Mouse (Mus musculus) 3134 (cell line): ENCODE results near the gene Mettl7a1.
"Not testable (repeated sequence)": the region's sequence is repeated elsewhere in the genome, so short reads cannot be mapped to it uniquely, and the experiment has no call there.

Experiments
- DNase-seq: peaks from one replicate; pipeline ENCODE4 v3.0.0-alpha.2; 2011; ENCODE audit warnings: low spot score; ENCODE audit not compliant: insufficient read length; ENCODE audit errors: extremely low read depth

Mettl7a1 gene

DNA sequence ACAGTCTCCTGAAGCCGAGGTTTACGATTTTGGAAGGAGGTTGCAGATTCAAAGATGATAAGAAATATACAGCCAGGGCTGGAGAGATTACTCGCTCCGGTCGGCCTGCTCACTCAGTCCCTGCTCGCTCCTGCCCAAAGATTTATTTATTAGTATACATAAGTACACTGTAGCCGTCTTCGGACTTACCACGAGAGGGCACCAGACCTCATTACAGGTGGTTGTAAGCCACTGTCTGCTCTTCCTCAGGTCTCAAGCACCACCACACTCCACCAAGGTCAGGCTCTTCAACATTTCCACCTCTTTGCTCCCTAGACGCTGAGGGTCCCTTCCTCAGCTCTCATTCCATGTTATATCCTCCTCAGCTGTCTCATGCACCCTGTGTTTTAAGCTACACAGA lies 33.9 kb downstream of the Mettl7a1 start:
- not testable (repeated sequence) for DNase-seq

DNA sequence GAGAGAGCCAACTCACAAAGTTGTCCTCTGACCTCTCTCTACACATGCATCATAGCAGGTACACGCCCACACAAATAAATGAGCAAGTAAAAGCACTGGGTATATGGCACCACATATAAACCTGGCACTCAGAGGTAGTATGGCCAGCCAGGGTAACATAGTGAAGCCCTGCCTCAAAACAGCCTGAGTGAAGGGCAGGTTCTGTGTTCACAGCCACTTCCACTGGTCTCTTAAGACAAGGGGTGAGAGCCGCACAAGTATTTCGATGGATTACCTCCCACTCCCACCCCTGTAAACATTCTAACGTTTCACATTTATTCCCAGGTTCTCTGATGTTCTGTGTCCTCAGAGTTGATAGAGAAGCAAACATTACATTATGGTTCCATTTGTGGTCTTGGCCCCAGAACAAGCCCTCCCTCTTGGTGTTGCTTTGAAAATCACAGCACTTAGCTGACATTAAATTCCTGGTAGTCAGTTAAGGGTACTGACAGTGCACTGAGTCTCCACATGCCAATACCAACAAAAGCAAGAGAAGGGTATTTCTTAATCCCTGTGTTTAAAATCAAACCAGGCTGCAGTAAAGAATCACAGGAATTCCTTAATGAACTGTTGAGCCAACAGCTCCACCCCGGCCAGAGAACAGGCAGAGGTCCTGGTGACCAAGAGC lies 37.5 kb downstream of the Mettl7a1 start:
- not testable (repeated sequence) for DNase-seq

DNA sequence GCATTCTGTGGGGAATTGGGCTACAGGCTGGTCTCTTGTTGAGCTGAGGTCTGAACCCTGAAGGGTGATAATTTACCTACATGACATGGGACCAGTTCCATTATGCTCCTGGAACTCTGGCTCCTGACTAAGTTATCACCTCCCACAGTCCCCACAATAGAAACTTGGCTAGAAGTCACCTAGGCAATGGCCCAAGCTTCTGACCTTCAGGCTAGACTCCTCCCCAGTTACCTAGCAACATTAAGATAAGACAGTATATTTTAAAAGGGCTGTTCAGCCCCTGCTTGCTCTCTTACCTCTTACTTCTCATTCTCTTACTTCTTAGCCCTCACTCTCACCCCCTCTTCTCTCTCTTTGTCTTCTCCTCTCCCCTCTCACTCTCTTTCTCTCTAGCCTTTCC lies 41.5 kb downstream of the Mettl7a1 start:
- DNase-seq, result no peak

DNA sequence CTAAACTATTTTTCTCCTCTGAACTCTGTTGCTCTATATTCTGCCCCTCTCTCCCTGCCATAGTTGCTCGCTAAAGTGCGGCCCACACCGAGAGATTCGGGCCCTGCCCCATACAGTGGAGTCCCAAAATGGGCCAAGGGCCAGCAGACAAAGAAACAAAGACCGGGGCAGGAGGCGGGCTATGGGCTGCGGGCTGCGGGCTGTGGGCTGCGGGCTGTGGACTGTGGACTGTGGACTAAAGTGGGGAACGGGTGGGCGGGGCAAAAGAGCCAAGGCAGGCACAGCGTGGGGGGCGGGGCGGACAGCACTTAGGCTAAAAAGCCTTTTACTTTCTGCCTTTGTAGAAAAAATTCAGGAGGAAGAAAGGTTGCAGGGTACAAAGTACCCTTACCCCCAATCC lies 42.8 kb downstream of the Mettl7a1 start:
- DNase-seq, result no peak

DNA sequence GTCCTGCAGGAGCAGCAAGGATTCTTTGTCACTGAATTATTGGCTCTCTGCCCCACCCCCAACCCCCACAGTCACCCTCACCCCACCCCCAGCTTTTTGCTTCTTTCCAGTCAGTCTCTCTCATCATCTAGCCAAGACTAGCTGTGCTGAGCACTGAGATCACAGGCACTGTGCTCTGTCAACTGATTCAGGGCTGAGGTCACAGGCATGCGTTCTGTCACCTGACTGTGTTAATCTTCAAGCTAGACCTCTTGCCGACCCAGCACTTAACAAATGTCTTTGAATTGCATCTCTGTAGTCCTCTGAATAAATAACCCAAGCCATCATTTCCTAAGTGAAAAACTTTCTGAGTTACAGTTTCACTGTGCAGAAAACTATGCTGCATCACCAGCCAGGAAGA lies 45.6 kb downstream of the Mettl7a1 start:
- no peak for DNase-seq

DNA sequence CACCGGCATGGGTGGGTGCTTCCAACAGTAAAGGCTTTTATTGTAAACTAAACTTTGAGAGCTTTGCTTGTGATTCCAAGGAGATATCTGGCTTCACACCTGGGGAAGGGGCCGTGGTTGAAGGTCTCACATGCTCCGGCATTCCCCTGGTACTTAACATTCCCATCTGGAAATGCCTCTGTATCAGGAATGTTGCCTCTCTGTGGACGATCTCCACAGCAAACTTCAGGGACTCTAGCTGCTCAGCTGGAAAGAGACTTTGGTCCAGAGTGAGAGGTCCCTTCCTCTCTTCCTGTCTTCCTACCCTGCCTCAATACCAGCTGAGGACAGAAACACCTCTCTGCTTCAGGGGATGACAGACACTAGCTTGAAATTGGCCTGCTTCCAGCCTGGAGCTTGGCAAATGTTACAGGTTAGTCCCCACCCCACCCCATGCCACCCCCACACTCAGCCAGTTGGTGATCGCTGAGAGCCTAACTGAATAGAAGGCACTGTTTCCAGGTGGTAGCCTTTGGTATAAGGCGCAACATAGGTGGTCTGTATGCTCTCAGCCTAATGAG lies 47.6 kb downstream of the Mettl7a1 start:
- DNase-seq, result no peak

DNA sequence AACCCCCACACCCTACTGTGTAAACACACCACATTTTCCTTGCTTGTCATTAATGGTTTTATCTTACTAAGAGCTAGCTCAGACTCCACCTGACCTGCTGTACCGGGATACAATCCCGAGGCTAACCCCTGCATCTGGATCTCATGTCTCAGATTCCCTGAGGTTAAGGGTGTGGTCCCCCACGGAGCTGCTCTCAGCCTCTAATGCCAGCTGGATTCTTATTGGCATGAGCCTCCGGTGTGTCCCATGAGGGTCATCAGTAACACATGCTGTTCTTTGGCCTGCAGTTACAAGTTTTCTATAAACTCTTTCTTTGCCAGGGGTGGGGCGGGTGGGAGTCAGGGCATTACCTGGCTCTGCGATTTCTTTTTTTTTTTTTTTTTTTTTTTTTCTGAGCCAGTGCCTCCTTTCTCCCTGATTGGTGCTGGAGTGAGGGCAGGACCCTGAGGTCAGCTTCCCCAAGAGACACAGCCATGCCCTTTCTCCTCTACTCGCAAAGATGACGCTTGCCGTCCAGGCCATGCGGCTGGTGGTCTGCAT lies 48.8 kb downstream of the Mettl7a1 start, which contains the start of the genes Methig1 and Mettl7a2:
Gene Methig1 (plus strand): TSS at position 439 of the 540 bp plus-strand sequence.
Gene Mettl7a2 (plus strand): TSS at position 490 of the 540 bp plus-strand sequence.
- no peak for DNase-seq

DNA sequence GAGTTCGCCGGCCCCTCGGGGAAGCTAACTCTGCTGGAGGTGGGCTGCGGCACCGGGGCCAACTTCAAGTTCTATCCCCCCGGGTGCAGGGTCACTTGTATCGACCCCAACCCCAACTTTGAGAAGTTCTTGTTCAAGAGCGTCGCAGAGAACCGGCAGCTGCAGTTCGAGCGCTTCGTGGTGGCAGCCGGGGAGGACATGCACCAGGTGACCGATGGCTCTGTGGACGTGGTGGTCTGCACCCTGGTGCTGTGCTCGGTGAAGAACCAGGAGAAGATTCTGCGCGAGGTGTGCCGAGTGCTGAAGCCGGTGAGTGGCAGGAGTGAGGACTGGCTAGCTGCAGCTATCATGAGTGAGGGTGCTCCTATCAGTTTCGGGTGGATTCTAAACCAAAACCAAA lies 49.5 kb downstream of the Mettl7a1 start:
- not testable (repeated sequence) for DNase-seq

DNA sequence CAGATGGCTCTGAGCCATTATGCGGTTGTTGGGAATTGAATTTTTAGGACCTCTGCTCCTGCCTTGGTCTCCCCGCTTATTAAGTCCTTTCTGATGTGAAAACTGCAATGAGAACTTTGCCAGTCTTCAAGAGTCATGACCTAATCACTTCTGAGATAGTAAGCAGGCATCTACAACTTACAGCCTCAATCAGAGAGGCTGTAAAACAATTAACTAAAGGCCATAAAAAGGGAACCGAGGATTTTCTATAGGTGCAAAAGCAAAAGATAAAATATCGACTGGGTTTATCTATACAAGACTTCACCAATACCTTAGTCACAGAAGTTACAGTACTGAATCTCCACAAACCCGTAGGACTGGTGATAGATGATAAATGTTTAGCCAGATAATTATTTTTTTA lies 51.9 kb downstream of the Mettl7a1 start:
- DNase-seq, result no peak

DNA sequence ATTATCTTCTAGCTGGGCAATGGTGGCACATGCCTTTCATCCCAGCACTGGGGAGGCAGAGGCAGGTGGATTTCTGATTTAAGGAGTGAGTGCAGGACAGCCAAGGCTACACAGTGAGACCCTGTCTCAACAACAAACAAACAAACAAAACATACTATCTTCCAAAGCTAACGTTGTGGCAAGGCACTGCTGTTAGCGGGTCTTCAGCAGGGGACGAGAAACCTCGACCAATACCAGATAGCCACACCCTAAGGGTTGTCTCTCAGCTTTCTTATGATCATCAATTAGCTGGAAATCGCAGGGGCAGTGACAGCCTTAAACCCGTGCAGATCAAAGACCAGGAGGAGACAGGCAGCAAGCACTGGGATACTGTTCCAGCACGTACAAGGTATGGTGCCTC lies 60.3 kb downstream of the Mettl7a1 start, which contains the start of gene Higd1c:
Gene Higd1c (plus strand): TSS at position 301 of the 400 bp plus-strand sequence.
- no peak for DNase-seq

DNA sequence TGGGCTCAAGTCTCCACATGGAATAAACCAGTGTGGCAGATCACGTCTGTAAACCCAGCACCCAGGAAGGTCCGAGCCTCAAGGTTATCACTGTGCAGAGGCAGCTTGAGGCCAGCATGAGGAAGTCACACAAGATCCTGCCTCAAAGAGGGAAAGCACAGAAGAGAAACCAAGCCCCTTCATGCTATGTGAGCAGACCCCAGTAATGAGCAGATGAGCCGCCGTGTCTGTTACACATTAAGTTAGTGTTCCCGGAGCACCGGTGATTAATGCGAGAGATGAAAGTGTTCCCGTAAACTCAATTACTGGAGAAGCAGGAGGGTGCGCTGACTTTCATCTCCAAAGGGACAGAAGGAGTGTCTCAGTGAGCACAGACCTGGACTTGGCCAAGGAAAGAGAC lies 62.0 kb downstream of the Mettl7a1 start:
- not testable (repeated sequence) for DNase-seq

DNA sequence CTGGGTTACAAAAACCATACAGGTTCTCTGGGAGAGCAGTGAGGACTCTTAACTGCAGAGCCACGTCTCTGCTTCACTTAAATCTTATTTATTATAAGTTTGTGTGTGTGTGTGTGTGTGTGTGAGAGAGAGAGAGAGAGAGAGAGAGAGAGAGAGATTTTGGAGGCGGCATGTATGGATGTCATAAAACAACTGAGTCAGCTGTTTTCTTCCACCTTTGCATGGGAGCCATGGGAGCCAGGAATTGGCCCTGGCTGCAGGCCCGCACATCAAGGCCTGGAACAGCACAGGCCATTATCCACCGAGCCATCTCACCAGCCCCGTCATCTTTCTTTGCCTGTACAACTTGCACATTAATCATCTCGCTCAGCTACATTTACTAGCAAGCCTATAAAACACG lies 63.2 kb downstream of the Mettl7a1 start:
- DNase-seq, result no peak

DNA sequence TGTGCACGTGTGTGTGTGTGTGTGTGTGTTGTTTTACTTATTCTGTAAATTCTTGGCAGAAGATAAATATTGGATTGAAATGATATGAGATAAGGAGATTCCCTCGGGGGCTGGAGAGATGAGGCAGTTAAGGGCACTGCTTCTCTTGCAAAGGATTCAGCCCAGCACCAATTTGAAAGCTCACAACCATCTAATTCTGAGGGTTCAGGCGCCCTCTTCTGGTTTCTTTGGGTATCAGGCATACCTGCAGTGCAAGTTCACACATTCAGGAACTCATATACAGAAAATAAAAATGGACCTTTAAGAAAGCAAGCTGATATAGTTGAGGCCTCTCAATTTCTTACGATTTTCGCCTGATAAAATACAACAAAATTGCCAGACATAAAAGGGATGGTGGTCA lies 71.1 kb downstream of the Mettl7a1 start:
- no peak for DNase-seq

DNA sequence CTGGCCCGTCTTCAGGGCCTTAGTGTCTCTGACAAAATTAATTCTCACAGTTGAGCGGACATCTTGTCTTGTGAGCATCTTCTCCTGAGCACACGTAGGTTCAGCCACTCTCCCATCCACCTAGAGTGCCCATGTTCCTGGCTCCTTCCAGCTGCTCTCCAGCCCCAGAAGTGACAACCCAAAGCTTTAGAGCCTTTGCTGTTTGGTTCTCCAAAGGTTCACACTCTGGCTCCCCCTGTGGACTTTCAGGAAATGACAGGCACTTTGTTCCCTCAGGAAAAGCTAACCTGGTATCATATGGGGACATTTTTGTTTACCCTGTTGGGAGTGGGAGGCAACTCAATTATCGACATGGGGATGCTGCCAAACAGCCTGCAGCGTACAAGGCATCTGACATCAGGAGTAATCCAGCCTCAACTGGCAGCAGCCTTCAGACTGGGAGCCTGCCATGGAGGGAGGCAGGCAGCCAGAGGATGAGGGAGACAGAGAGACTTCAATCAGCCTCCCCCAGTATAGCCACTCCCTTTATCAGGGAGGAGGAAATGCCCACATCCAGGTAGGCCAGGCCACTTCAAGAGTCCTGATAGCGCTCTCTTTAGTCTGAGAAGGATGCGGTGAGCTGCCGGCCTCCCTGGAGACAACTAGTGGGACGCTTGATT lies 74.0 kb downstream of the Mettl7a1 start:
- DNase-seq, result not testable (repeated sequence)
